Mouse (Mus musculus) olfactory bulb, adult 2 months (tissue): ENCODE measurements around the gene Lyrm9.

Experiments used
- CTCF ChIP-seq: fragments of 200-500 bp; IDR thresholded peaks from 2 replicates; pipeline ENCODE4 v1.5.1; 2012; ENCODE audit warnings: low read depth, mild to moderate bottlenecking, low read length, moderate library complexity; ENCODE audit not compliant: insufficient read depth
- POLR2A ChIP-seq: fragments of 200-500 bp; IDR thresholded peaks from 2 replicates; pipeline ENCODE4 v1.6.1; 2012; ENCODE audit warnings: mild to moderate bottlenecking, low read depth, low read length, moderate library complexity; ENCODE audit not compliant: insufficient read depth

DNA sequence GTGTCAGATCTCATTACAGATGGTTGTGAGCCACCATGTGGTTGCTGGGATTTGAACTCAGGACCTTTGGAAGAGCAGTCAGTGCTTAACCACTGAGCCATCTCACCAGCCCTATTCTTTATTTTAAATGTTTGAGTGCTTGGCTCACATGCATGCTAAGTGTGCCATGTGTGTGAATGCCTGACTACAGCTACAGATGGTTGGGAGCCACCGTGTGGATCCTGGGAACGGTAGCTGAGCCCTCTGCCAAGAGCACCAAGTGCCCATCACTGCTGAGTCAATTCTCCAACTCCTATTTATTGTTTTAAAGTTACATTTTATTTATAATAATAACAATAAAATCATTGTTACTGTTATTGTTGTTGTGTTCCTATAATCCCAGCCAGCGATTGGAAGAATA, 23.5 kb downstream of the Lyrm9 start:
- TF ChIP-seq CTCF = no peak
- TF ChIP-seq POLR2A = no peak
